Mouse (Mus musculus): Measurements from ENCODE around the gene Oscar. TPM values are rescaled to one million over a fixed set of nuclear protein-coding genes. Genes with fewer than 3 reads are reported as not detected.

Gene Oscar
- 0.08 and 0.14 TPM in 2 replicates for polyA plus RNA-seq (2015; fragmentation: Nextera tagmentation; extraction: Ambion mirVana)

- no peak for ATAC-seq (ENCODE audit: low FRiP score, low read depth)
- peak within 1 kb of the TSS; percentile 83 for H3K4me3 ChIP-seq
- peak within 1 kb of the TSS; percentile 88 for H3K4me2 ChIP-seq (replicated peaks)
- H3K4me1 ChIP-seq = peaks cover 9% of the 10 kb centered on the region; the same call in 1 of the 2 replicates
- 83% methylated on average over 4 of the region's 4 CpGs for WGBS
- H3K9me3 ChIP-seq = no peaks in the 10 kb centered on the region
- H3K27me3 ChIP-seq = no peaks in the 10 kb centered on the region
- no peak within 1 kb of the TSS for H3K27ac ChIP-seq
- peaks cover 21% of the 10 kb centered on the region for H3K36me3 ChIP-seq
- no peak within 1 kb of the TSS for H3K9ac ChIP-seq
Observed at GRCm38 (mm10) chr7:3616057-3616388, at the start of gene Oscar. Gene Oscar, minus strand, starts transcription at chr7:3616157.

GRCm38 (mm10) chr7:3665215-3666114 is 49.5 kb upstream of the Oscar start, which contains the start of gene Leng1:
Gene Leng1, minus strand, starts transcription at chr7:3665840.
- 4% methylated on average over 45 of the region's 45 CpGs for WGBS
- Histone ChIP-seq H3K9me3 (no peaks in the 10 kb centered on the region), H3K36me3 (peaks cover 32% of the 10 kb centered on the region), H3K9ac (peak within 1 kb of the TSS; percentile 84), H3K27ac (peak within 1 kb of the TSS; percentile 81), H3K4me3 (peak within 1 kb of the TSS; percentile 77), H3K4me1 (peaks cover 23% of the 10 kb centered on the region), H3K4me2 (replicated peaks) (peak within 1 kb of the TSS; percentile 86), H3K27me3 (no peaks in the 10 kb centered on the region)
- ATAC-seq (ENCODE audit: low FRiP score, low read depth) = peak; percentile 98

DNA sequence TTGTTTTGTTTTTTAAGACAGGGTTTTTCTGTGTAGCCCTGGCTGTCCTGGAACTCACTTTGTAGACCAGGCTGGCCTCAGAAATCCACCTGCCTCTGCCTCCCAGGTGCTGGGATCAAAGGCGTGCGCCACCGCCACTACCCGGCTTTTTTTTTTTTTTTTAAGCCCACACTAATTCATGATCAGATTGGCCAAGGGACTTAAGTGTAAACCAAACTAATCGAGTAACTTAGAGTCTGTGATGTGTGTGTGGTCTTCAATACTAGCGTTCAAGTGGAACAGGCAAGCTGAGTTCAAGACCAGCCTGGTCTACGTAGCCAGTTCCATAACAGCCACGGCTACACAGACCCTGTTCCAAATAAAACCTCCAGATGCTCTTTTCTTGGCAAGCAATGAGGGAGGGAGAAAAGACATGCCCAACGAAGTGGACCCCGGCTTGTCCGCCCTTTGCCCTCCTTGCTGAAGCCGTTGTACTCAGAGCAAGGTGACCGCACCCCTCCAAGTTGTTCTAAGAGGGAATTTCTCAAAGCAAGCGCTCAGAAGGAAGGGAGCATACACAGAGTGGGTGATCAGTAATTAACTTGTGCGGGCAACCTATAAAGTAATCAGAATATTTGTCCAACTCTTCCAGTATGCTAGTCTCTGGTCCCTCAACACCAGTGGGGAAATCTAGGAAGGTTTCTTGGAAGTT is 48.7 kb upstream of the Oscar start:
- H3K4me1 ChIP-seq = peaks cover 23% of the 10 kb centered on the region
- no peaks in the 10 kb centered on the region for H3K9me3 ChIP-seq
- ATAC-seq (ENCODE audit: low FRiP score, low read depth) = peak; percentile 4; the same call in 1 of the 2 replicates
- peak overlapping the region; percentile 81 for H3K27ac ChIP-seq
- H3K27me3 ChIP-seq = no peaks in the 10 kb centered on the region
- 37% methylated on average over 15 of the region's 15 CpGs for WGBS
- H3K9ac ChIP-seq = peak overlapping the region; percentile 84
- peak overlapping the region; percentile 86 for H3K4me2 ChIP-seq (replicated peaks)
- H3K4me3 ChIP-seq = peak overlapping the region; percentile 77
- H3K36me3 ChIP-seq = peaks cover 40% of the 10 kb centered on the region

DNA sequence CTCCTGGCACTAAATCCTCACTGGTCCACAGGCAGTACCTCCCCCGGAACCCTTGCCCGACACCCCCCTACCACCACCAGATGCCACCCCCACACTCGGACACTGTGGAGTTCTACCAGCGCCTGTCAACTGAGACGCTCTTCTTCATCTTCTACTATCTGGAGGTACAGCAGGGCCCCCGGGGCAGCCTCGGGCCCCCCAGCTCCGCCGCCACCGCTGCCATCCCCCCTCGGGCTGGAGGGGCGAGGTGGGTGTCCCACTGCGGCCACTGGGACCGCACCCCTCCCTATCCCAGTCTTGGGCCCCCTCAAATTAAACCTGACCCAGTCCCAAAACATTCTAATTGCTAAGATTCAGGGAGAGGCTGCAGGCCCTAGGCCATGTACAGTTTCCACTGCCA is 42.6 kb upstream of the Oscar start:
- Histone ChIP-seq H3K27me3 (no peaks in the 10 kb centered on the region), H3K4me3 (no peak overlapping the region), H3K4me2 (replicated peaks) (no peak overlapping the region), H3K9ac (no peak overlapping the region), H3K27ac (no peak overlapping the region), H3K9me3 (no peaks in the 10 kb centered on the region), H3K4me1 (peaks cover 6% of the 10 kb centered on the region), H3K36me3 (peaks cover 100% of the 10 kb centered on the region)
- ATAC-seq (ENCODE audit: low FRiP score, low read depth) = no peak
- 94% methylated on average over 14 of the region's 14 CpGs for WGBS

- no peak overlapping the region for H3K27ac ChIP-seq
- no peak overlapping the region for H3K9ac ChIP-seq
- H3K4me1 ChIP-seq = no peaks in the 10 kb centered on the region
- no peaks in the 10 kb centered on the region for H3K9me3 ChIP-seq
- WGBS = 86% methylated on average over 4 of the region's 4 CpGs
- H3K4me3 ChIP-seq = no peak overlapping the region
- no peak overlapping the region for H3K4me2 ChIP-seq (replicated peaks)
- ATAC-seq (ENCODE audit: low FRiP score, low read depth) = no peak
- H3K27me3 ChIP-seq = no peaks in the 10 kb centered on the region
- H3K36me3 ChIP-seq = peaks cover 100% of the 10 kb centered on the region
Observed at GRCm38 (mm10) chr7:3656966-3657365, 41.0 kb upstream of the Oscar start.

DNA sequence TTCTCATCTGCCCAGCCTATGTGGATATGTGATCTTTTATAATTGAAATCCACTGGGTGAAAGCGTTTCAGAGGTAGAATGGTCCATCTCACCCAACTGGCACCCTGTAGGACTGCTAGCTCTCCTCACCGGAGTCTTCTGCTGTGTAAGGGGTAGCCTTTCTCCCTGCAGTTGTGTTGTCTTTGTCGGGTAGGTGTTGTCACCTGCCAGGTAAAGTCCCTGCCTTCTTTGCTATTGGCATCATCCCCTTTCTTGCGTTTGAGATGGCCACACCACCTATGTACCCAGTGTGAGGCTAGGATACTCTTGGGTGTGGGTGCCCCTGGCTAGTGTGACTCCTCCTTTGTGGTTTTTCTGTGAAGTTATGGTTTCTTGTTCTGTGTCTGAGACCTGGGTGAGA is 30.7 kb upstream of the Oscar start:
- H3K27me3 ChIP-seq = no peaks in the 10 kb centered on the region
- no peaks in the 10 kb centered on the region for H3K9me3 ChIP-seq
- H3K36me3 ChIP-seq = peaks cover 42% of the 10 kb centered on the region
- H3K9ac ChIP-seq = peak overlapping the region; percentile 99
- peak overlapping the region; percentile 89 for H3K4me2 ChIP-seq (replicated peaks)
- peak overlapping the region; percentile 98 for H3K4me3 ChIP-seq
- peaks cover 38% of the 10 kb centered on the region for H3K4me1 ChIP-seq
- WGBS = 73% methylated on average over 4 of the region's 4 CpGs
- ATAC-seq (ENCODE audit: low FRiP score, low read depth) = no peak
- H3K27ac ChIP-seq = no peak overlapping the region

DNA sequence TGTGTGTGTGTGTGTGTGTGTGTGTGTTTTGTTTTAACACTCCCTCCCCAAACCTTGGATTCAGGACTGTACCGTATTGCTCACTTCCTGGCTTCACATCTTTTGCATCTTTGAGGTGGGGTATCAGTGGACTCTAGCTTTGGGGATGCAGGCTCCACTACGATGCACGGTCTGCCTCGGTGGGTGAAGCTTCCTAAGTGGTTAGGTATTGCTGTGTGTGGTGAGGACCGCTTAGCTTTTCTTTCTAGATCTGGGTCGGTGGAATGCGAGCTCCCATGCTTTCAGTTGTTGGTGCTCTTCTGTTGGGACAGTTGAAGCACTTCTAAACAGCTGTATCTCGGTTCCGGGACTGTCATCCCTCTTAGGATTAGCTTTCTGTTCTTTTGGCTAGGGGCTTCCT is 30.2 kb upstream of the Oscar start:
- 18% methylated on average over 9 of the region's 9 CpGs for WGBS

DNA sequence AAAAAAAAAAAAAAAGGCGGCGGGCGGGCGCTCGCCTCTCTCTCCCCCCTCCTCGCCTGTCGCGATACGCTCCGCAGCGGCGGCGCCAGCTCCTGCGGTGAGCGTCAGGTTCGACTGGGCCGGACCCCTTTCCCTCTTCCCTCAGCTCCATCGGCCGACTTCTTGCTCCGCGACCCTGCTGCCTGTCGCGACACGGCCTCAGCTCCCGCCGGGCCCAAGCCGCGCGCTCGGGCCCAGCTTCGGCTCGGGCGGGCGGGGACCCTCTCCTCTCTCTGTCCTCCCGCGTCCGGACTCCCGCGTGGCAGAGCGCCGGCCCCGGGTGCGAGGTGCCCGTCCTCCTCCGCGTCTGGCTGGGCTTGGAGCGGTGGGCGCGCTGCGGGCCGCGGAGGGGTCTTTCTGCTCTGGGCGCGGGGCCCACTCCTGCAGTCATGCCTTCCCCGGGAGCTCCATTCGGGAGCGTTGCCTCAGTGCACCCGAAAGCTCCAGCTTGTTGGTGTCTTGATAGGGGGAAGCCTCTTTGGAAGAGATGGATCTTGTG is 29.6 kb upstream of the Oscar start:
- Histone ChIP-seq H3K4me1 (peaks cover 38% of the 10 kb centered on the region), H3K9me3 (no peaks in the 10 kb centered on the region), H3K36me3 (peaks cover 42% of the 10 kb centered on the region), H3K27me3 (no peaks in the 10 kb centered on the region), H3K4me2 (replicated peaks) (peak overlapping the region; percentile 89), H3K4me3 (peak overlapping the region; percentile 98), H3K27ac (peak overlapping the region; percentile 97), H3K9ac (peak overlapping the region; percentile 99)
- under 1% methylated on average over 55 of the region's 58 CpGs for WGBS
- peak; percentile 7; the same call in 1 of the 2 replicates for ATAC-seq (ENCODE audit: low FRiP score, low read depth)

More for the DNA sequence above, 30.2 kb upstream of the Oscar start:
- Histone ChIP-seq H3K4me1 (peaks cover 38% of the 10 kb centered on the region), H3K27me3 (no peaks in the 10 kb centered on the region), H3K27ac (peak overlapping the region; percentile 97; the same call in 1 of the 2 replicates), H3K4me3 (peak overlapping the region; percentile 98), H3K4me2 (replicated peaks) (peak overlapping the region; percentile 89), H3K36me3 (peaks cover 42% of the 10 kb centered on the region), H3K9me3 (no peaks in the 10 kb centered on the region), H3K9ac (peak overlapping the region; percentile 99)
- no peak for ATAC-seq (ENCODE audit: low FRiP score, low read depth)

DNA sequence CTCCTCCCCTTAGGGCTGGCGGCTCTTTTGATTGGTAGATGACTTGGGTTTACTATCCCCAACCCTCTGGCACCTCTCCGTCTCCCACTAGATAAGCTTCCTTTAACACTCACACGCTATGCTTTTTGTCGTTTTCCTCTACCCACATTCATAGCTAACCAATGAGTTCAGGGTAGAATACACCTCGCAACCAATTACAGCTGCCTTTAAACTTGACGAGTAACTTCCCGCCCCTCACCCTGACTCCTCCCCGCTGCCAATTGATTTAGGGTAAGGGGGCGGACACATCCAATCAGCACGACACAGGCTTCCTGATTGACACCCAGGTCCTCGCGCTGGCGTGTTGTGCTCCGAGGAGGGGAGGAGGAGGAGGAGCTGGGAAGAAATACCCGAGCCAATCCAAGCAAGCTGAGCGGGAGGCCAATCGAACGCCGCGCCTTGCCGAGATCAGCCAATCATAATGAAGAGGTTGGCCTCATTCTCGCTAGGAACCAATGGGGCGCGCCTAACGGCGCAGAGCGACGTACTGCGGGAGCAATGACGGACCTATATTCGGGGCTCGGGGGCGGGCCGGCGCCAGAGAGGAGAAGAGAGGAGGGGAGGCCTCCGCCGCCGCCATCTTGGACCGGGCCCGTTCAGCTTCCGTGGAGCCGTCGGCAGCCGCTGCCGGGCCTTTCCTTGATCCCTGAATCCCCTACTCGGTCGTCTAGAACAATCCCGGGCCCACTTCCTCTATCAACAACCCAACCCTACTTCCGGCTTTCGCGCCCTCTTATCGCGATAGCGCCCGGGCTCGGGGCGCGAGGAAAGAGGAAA is 28.9 kb upstream of the Oscar start, which contains the start of gene Cnot3:
Gene Cnot3, plus strand, starts transcription at position 597 of the 816 bp plus-strand sequence.
- peak within 1 kb of the TSS; percentile 89 for H3K4me2 ChIP-seq (replicated peaks)
- ATAC-seq (ENCODE audit: low FRiP score, low read depth) = peak; percentile 98
- H3K27ac ChIP-seq = peak within 1 kb of the TSS; percentile 97
- peak within 1 kb of the TSS; percentile 98 for H3K4me3 ChIP-seq
- WGBS = under 1% methylated on average over 58 of the region's 58 CpGs
- H3K9me3 ChIP-seq = no peaks in the 10 kb centered on the region
- peak within 1 kb of the TSS; percentile 99 for H3K9ac ChIP-seq
- H3K36me3 ChIP-seq = peaks cover 42% of the 10 kb centered on the region
- no peaks in the 10 kb centered on the region for H3K27me3 ChIP-seq
- peaks cover 38% of the 10 kb centered on the region for H3K4me1 ChIP-seq

DNA sequence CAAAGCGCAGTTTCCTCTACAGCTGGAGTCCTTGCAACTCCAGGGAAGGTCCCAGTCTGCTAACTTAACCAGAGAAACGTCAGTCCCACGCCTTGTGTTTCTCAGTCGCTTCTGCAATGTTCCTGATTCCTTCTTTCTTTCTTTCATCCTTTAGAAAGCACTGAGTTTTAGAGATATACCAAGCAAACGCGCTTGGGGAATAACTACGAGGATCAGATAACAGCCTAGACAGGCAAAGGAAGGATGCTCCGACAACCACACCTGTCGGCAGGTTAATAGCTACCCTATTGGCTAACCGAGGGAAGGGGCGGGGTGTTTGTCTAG is 28.4 kb upstream of the Oscar start:
- no peaks in the 10 kb centered on the region for H3K9me3 ChIP-seq
- H3K4me2 ChIP-seq (replicated peaks) = peak overlapping the region; percentile 64
- no peaks in the 10 kb centered on the region for H3K27me3 ChIP-seq
- H3K4me3 ChIP-seq = peak overlapping the region; percentile 98
- WGBS = under 1% methylated on average over 11 of the region's 11 CpGs
- H3K4me1 ChIP-seq = peaks cover 38% of the 10 kb centered on the region
- peaks cover 44% of the 10 kb centered on the region for H3K36me3 ChIP-seq
- no peak overlapping the region for H3K27ac ChIP-seq
- 0 out of 2 replicates have a peak overlapping the region, but pooled peaks have one; percentile 43 for H3K9ac ChIP-seq
- ATAC-seq (ENCODE audit: low FRiP score, low read depth) = no peak

- peak overlapping the region; percentile 64 for H3K4me2 ChIP-seq (replicated peaks)
- no peaks in the 10 kb centered on the region for H3K9me3 ChIP-seq
- H3K27ac ChIP-seq = no peak overlapping the region
- peaks cover 35% of the 10 kb centered on the region for H3K4me1 ChIP-seq
- peak overlapping the region; percentile 98 for H3K4me3 ChIP-seq
- no peaks in the 10 kb centered on the region for H3K27me3 ChIP-seq
- WGBS = 17% methylated on average over 9 of the region's 9 CpGs
- H3K36me3 ChIP-seq = peaks cover 49% of the 10 kb centered on the region
- ATAC-seq (ENCODE audit: low FRiP score, low read depth) = no peak
- peak overlapping the region; percentile 43; the same call in 1 of the 2 replicates for H3K9ac ChIP-seq
Observed at GRCm38 (mm10) chr7:3643843-3644242, 27.9 kb upstream of the Oscar start.

Data from limb, embryonic 13.5 days (tissue).